Mouse (Mus musculus) liver, adult 2 months (tissue): ENCODE data around the gene Meltf.

ENCODE experiments used
- CTCF ChIP-seq: fragments of 200-500 bp; IDR thresholded peaks from 2 replicates; pipeline ENCODE4 v1.5.1; 2011; ENCODE audit warnings: low read depth, low read length, control low read depth
- POLR2A ChIP-seq: fragments of 200-500 bp; IDR thresholded peaks from 2 replicates; pipeline ENCODE4 v1.6.1; 2011; ENCODE audit warnings: low read length, control low read depth; ENCODE audit not compliant: insufficient read depth; ENCODE audit errors: extremely low read depth

DNA sequence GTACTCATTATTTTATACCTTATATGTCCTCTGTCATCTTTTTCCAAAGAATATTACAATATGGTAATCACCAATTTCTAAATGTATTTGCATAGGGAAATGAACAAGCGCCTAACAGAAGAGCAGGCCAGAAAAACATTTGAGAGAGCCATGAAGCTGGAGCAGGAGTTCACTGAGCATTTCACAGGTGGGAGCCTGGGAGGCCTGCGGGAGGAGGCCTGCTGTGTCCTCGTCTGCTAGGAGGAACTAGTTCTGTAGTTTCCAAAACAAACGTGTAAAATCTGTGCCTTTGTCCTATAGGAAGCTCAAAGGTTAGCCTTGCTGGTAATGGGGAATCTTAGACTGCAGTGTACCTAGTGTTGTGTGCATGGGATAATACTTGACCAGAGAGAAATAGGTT, 10.9 kb upstream of the Meltf start:
- no peak for TF ChIP-seq CTCF
- no peak for TF ChIP-seq POLR2A
